Mouse (Mus musculus) megakaryocyte, embryonic 14.5 days (primary cell): Measurements from ENCODE around the gene Polr1b.

Source experiments
- FLI1 ChIP-seq: IDR thresholded peaks from 2 replicates; pipeline ENCODE4 v1.6.1; 2012; ENCODE audit warnings: low read length, inconsistent platforms, mixed read lengths
- GATA1 ChIP-seq: IDR thresholded peaks from 3 replicates; pipeline ENCODE4 v1.6.1; 2012; ENCODE audit warnings: mixed read lengths, low read length, inconsistent platforms, borderline replicate concordance

DNA sequence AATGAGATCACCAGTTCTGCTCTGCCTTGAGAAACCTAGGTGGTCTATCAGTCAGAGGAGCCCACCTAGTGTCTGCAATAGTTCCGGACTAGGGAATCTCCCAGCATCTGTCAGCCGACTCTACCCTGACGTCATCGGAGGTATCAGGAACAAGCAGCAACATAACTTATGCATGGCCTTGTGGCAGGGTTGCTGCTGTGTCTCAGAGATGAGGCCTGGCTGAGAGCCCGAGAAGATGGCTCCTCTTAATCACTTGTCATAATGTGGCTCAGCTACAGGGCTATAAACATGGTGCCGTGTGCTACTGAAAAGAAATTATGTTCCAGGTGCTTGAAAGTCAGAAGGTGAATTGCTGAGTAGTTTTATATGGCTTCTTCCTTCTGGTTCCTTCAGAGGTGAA, 45.1 kb upstream of the Polr1b start:
- TF ChIP-seq GATA1: no peak
- TF ChIP-seq FLI1: no peak
